Mouse (Mus musculus): ENCODE measurements around the gene Pdss2. TPM values are rescaled to one million over a fixed set of nuclear protein-coding genes. Genes with fewer than 3 reads are reported as not detected.

Gene Pdss2
- polyA plus RNA-seq, 1 experiment from 2014 or later = 8.8 TPM

DNA sequence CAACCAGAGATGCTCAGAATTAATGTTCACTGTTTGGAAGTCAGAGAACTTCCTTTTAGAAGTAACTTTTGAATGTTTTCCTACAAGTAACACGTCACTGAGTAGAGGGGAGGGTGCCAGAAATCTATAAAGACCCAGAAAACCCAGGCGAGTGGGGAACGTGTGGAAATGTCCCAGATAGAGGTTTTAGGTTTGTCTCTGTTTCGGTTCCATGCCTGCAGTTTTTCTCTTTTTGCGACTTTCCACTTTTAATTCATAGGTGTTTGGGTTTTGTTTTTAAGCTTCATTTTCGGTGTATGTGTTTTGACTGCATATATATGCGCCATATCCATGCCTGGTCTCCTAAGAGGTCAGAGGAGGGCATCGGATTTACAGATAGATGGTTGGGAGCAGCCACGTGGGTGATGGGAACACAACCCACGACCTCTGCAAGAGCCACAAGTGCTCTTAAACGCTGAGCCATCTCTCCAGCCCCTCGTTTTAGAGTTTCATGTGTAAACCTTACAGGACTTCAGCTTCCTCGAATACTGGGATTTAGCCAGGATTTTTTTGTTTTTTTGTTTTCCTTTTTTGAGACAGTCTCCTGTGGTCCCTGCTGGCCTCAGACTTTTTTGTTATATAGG is 259.1 kb downstream of the Pdss2 start:
- Histone ChIP-seq H3K27ac (peak overlapping the region; percentile 98), H3K9me3 (no peaks in the 10 kb centered on the region), H3K36me3 (no peaks in the 10 kb centered on the region), H3K9ac (peak overlapping the region; percentile 90), H3K4me2 (peak overlapping the region; percentile 87), H3K4me1 (peaks cover 32% of the 10 kb centered on the region), H3K27me3 (no peaks in the 10 kb centered on the region), H3K4me3 (peak overlapping the region; percentile 88)
- WGBS = 6% methylated on average over 13 of the region's 13 CpGs
- no peak for ATAC-seq (ENCODE audit: insufficient number of reproducible peaks, low FRiP score, low TSS enrichment, low read depth)

- Histone ChIP-seq H3K27ac (no peak overlapping the region), H3K4me2 (no peak overlapping the region), H3K4me3 (no peak overlapping the region), H3K9me3 (no peaks in the 10 kb centered on the region), H3K4me1 (peaks cover 32% of the 10 kb centered on the region), H3K36me3 (no peaks in the 10 kb centered on the region), H3K9ac (no peak overlapping the region), H3K27me3 (no peaks in the 10 kb centered on the region)
- WGBS = 31% methylated on average over 4 of the region's 4 CpGs
- no peak for ATAC-seq (ENCODE audit: insufficient number of reproducible peaks, low FRiP score, low TSS enrichment, low read depth)
Measured at GRCm38 (mm10) chr10:43481179-43481578, 259.9 kb downstream of the Pdss2 start.

- H3K4me1 ChIP-seq = peaks cover 32% of the 10 kb centered on the region
Measured at GRCm38 (mm10) chr10:43482021-43482420, 260.7 kb downstream of the Pdss2 start.

GRCm38 (mm10) chr10:43483426-43483995 is 262.2 kb downstream of the Pdss2 start:
- peak overlapping the region; percentile 67; the same call in 1 of the 2 replicates for H3K27ac ChIP-seq
- no peak overlapping the region for H3K4me2 ChIP-seq
- ATAC-seq (ENCODE audit: insufficient number of reproducible peaks, low FRiP score, low TSS enrichment, low read depth) = no peak
- no peak overlapping the region for H3K9ac ChIP-seq
- no peak overlapping the region for H3K4me3 ChIP-seq
- H3K4me1 ChIP-seq = peaks cover 25% of the 10 kb centered on the region
- no peaks in the 10 kb centered on the region for H3K27me3 ChIP-seq
- no peaks in the 10 kb centered on the region for H3K36me3 ChIP-seq
- H3K9me3 ChIP-seq = no peaks in the 10 kb centered on the region
- 32% methylated on average over 9 of the region's 9 CpGs for WGBS

More at GRCm38 (mm10) chr10:43482021-43482420, 260.7 kb downstream of the Pdss2 start:
- no peak overlapping the region for H3K4me2 ChIP-seq
- H3K36me3 ChIP-seq = no peaks in the 10 kb centered on the region
- no peak overlapping the region for H3K9ac ChIP-seq
- H3K4me3 ChIP-seq = no peak overlapping the region
- H3K9me3 ChIP-seq = no peaks in the 10 kb centered on the region
- H3K27me3 ChIP-seq = no peaks in the 10 kb centered on the region
- ATAC-seq (ENCODE audit: insufficient number of reproducible peaks, low FRiP score, low TSS enrichment, low read depth) = no peak
- no peak overlapping the region for H3K27ac ChIP-seq
- 88% methylated on average over 5 of the region's 5 CpGs for WGBS

- H3K9ac ChIP-seq = no peak overlapping the region
- no peak overlapping the region for H3K4me2 ChIP-seq
- H3K27ac ChIP-seq = no peak overlapping the region
- H3K27me3 ChIP-seq = no peaks in the 10 kb centered on the region
- no peaks in the 10 kb centered on the region for H3K9me3 ChIP-seq
- WGBS = 66% methylated on average over 6 of the region's 6 CpGs
- no peak for ATAC-seq (ENCODE audit: insufficient number of reproducible peaks, low FRiP score, low TSS enrichment, low read depth)
- H3K36me3 ChIP-seq = no peaks in the 10 kb centered on the region
- H3K4me1 ChIP-seq = peaks cover 30% of the 10 kb centered on the region
- H3K4me3 ChIP-seq = no peak overlapping the region
Measured at GRCm38 (mm10) chr10:43485751-43486268, 264.5 kb downstream of the Pdss2 start.

DNA sequence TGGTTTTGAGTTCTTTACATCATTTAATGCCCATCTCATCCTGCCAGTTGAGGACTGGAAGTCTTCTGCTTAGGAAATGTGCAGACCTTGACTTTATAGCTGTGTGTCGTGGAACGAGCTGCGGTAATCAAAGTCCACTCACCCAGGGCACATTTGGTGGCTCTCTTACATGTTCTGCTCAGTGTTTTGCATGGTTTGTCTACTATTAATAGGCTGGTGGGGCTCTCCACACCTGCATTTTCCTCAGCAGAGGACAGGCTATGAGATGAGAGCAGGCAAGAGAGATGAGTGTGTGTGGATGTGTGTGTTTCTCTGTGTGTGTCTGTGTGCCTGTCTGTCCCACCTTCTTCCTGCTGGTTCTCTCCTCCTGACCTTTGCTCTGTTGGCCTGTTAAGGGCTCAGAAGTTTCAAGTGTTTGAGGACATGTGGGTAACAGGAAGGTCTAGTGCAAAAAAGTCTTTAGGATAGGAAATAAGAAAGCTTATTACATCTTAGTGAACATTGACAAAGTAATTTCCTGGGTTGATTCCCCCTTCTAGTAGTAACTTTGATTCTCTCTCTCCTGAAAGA is 266.2 kb downstream of the Pdss2 start:
- 0 out of 2 replicates have a peak overlapping the region, but pooled peaks have one; percentile 11 for H3K27ac ChIP-seq
- 51% methylated on average over 3 of the region's 3 CpGs for WGBS
- no peak overlapping the region for H3K4me3 ChIP-seq
- H3K4me2 ChIP-seq = no peak overlapping the region
- H3K36me3 ChIP-seq = no peaks in the 10 kb centered on the region
- H3K9me3 ChIP-seq = no peaks in the 10 kb centered on the region
- H3K9ac ChIP-seq = no peak overlapping the region
- peaks cover 23% of the 10 kb centered on the region for H3K4me1 ChIP-seq
- H3K27me3 ChIP-seq = no peaks in the 10 kb centered on the region
- ATAC-seq (ENCODE audit: insufficient number of reproducible peaks, low FRiP score, low TSS enrichment, low read depth) = no peak

DNA sequence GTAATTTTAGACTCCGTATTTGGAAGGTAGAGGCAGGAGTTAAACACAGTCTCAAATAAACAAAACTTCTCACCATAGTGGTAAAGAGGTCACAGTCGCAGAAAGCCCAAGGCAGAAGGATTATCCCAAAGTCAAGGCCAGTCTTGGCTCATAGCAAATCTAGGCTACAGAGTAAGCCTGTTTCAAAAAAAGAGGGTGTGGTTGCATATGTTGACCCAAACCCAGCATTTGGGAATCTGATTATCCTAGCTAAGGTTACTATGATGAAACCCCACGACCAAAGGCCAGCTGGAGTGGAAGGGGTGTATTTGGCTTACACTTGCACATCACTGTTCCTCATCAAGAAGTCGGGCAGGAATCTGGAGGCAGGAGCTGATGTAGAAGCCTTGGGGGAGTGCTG is 267.0 kb downstream of the Pdss2 start:
- Histone ChIP-seq H3K4me3 (no peak overlapping the region), H3K9ac (no peak overlapping the region), H3K4me2 (no peak overlapping the region), H3K9me3 (no peaks in the 10 kb centered on the region), H3K36me3 (no peaks in the 10 kb centered on the region), H3K27me3 (no peaks in the 10 kb centered on the region), H3K4me1 (peaks cover 18% of the 10 kb centered on the region), H3K27ac (no peak overlapping the region)
- 55% methylated on average over 4 of the region's 4 CpGs for WGBS
- no peak for ATAC-seq (ENCODE audit: insufficient number of reproducible peaks, low FRiP score, low TSS enrichment, low read depth)

DNA sequence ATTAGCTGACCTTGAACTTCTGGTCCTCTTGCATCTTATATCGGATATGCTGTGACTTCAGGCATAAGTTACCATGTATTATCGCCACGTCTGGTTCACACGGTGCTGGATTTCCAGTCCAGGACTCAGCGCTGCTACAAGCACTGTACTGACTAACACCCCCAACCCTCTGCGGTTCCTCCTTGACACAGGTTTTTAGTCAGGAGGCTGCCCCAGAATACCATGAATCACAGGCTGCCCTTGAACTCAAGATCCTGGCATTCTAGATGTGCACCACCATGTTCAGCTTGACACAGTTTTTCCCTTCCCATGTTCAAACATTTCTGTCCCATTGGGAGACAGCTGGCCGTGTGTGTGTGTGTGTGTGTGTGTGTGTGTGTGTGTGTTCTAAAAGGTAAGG is 267.9 kb downstream of the Pdss2 start:
- 0 out of 2 replicates have a peak, but pooled peaks cover 3% of the 10 kb centered on the region for H3K36me3 ChIP-seq
- H3K4me1 ChIP-seq = peaks cover 13% of the 10 kb centered on the region; the same call in 1 of the 2 replicates
- H3K9ac ChIP-seq = no peak overlapping the region
- no peak overlapping the region for H3K4me2 ChIP-seq
- H3K9me3 ChIP-seq = no peaks in the 10 kb centered on the region
- H3K27me3 ChIP-seq = no peaks in the 10 kb centered on the region
- no peak overlapping the region for H3K27ac ChIP-seq
- H3K4me3 ChIP-seq = no peak overlapping the region
- WGBS = 86% methylated on average over 7 of the region's 7 CpGs
- ATAC-seq (ENCODE audit: insufficient number of reproducible peaks, low FRiP score, low TSS enrichment, low read depth) = no peak

GRCm38 (mm10) chr10:43489550-43489949 is 268.3 kb downstream of the Pdss2 start:
- Histone ChIP-seq H3K4me2 (no peak overlapping the region), H3K36me3 (0 out of 2 replicates have a peak, but pooled peaks cover 7% of the 10 kb centered on the region), H3K27ac (no peak overlapping the region), H3K4me1 (peaks cover 13% of the 10 kb centered on the region; the same call in 1 of the 2 replicates), H3K9me3 (no peaks in the 10 kb centered on the region), H3K9ac (no peak overlapping the region), H3K4me3 (no peak overlapping the region), H3K27me3 (no peaks in the 10 kb centered on the region)
- no peak for ATAC-seq (ENCODE audit: insufficient number of reproducible peaks, low FRiP score, low TSS enrichment, low read depth)
- WGBS = 32% methylated on average over 6 of the region's 6 CpGs

GRCm38 (mm10) chr10:43490034-43490433 is 268.7 kb downstream of the Pdss2 start:
- H3K36me3 ChIP-seq = peaks cover 11% of the 10 kb centered on the region
- H3K4me2 ChIP-seq = no peak overlapping the region
- ATAC-seq (ENCODE audit: insufficient number of reproducible peaks, low FRiP score, low TSS enrichment, low read depth) = no peak
- peaks cover 13% of the 10 kb centered on the region; the same call in 1 of the 2 replicates for H3K4me1 ChIP-seq
- no peak overlapping the region for H3K27ac ChIP-seq
- no peaks in the 10 kb centered on the region for H3K9me3 ChIP-seq
- H3K4me3 ChIP-seq = no peak overlapping the region
- WGBS = 62% methylated on average over 8 of the region's 8 CpGs
- no peak overlapping the region for H3K9ac ChIP-seq
- H3K27me3 ChIP-seq = no peaks in the 10 kb centered on the region

DNA sequence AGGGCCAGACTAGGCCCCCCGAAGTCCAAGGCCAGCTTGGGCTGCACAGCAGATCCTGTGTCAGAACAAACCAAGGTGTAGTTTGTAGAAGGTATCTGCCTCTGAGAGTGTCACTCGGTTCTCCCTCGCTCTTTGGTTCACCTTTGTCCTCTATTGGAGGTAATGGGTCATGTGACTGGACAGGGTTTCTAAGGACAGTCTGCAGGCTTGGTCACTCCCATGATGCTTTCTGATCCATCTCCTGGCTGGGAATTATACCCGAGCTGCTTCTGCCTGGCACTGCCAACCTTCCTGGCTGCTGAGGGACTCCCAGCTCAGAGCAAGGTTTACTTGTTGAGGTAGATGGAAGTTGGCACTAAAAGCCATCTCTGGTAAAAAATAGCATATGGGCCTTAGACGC is 269.6 kb downstream of the Pdss2 start:
- no peak overlapping the region for H3K4me2 ChIP-seq
- no peak for ATAC-seq (ENCODE audit: insufficient number of reproducible peaks, low FRiP score, low TSS enrichment, low read depth)

GRCm38 (mm10) chr10:43502599-43502998 is 281.3 kb downstream of the Pdss2 start:
- H3K4me2 ChIP-seq = no peak overlapping the region
- no peak overlapping the region for H3K9ac ChIP-seq
- H3K27me3 ChIP-seq = no peaks in the 10 kb centered on the region
- H3K4me1 ChIP-seq = no peaks in the 10 kb centered on the region
- H3K27ac ChIP-seq = no peak overlapping the region
- 96% methylated on average over 4 of the region's 4 CpGs for WGBS
- peaks cover 60% of the 10 kb centered on the region for H3K36me3 ChIP-seq
- ATAC-seq (ENCODE audit: insufficient number of reproducible peaks, low FRiP score, low TSS enrichment, low read depth) = no peak
- no peaks in the 10 kb centered on the region for H3K9me3 ChIP-seq
- H3K4me3 ChIP-seq = no peak overlapping the region

More for the DNA sequence above, 269.6 kb downstream of the Pdss2 start:
- Histone ChIP-seq H3K36me3 (peaks cover 19% of the 10 kb centered on the region), H3K9me3 (no peaks in the 10 kb centered on the region), H3K4me3 (no peak overlapping the region), H3K4me1 (peaks cover 13% of the 10 kb centered on the region; the same call in 1 of the 2 replicates), H3K27ac (no peak overlapping the region), H3K9ac (no peak overlapping the region), H3K27me3 (no peaks in the 10 kb centered on the region)
- WGBS = 87% methylated on average over 5 of the region's 5 CpGs

Measured in limb, embryonic 15.5 days (tissue).